Mouse (Mus musculus): ENCODE data around the gene Extl1.

Extl1 gene

GRCm38 (mm10) chr4:134314081-134314655 is 69.5 kb downstream of the Extl1 start:
- DNase-seq (ENCODE audit: low spot score in 2 of 2): no peak

DNA sequence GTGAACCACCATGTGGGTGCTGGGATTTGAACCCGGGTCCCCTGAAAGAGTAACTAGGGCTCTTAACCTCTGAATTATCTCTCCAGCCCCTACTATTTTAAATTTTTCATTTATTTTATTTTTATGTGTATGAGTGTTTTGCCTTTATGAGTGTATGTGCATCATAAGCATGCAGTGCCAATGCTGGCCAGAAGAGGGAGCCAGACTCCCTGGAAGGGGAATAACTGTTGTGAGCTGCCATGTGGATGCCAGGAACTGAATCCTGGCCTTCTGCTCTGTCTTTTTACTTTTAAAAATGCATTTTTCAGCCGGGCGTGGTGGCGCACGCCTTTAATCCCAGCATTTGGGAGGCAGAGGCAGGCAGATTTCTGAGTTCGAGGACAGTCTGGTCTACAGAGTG is 70.7 kb downstream of the Extl1 start:
- DNase-seq (ENCODE audit: low spot score in 2 of 2): no peak

GRCm38 (mm10) chr4:134312341-134312740 is 71.3 kb downstream of the Extl1 start:
- DNase-seq (ENCODE audit: low spot score in 2 of 2): no peak

- no peak for DNase-seq (ENCODE audit: low spot score in 2 of 2)
Measured at GRCm38 (mm10) chr4:134311784-134312183, 71.9 kb downstream of the Extl1 start.

GRCm38 (mm10) chr4:134310656-134311055 is 73.0 kb downstream of the Extl1 start:
- DNase-seq (ENCODE audit: low spot score in 2 of 2): no peak

DNA sequence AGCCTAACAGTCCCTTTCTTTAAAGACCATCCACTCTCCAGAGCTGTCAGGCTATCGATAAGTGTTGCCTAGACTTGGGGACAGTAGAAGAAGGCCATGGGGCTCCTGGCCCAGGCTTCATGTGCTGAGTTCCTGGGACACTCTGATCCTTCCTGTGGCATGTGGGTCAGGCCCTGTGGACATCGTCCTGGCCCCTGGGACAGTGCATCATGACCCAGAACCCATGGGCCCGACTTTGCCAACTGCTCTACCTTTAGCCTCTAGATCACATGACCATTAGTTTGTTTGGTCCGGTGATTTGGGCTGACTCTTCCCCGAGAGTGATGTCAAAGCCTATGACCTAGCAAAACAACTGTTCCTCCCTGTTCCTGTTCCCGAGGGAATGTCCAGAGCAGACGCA is 73.5 kb downstream of the Extl1 start:
- DNase-seq (ENCODE audit: low spot score in 2 of 2): no peak

DNA sequence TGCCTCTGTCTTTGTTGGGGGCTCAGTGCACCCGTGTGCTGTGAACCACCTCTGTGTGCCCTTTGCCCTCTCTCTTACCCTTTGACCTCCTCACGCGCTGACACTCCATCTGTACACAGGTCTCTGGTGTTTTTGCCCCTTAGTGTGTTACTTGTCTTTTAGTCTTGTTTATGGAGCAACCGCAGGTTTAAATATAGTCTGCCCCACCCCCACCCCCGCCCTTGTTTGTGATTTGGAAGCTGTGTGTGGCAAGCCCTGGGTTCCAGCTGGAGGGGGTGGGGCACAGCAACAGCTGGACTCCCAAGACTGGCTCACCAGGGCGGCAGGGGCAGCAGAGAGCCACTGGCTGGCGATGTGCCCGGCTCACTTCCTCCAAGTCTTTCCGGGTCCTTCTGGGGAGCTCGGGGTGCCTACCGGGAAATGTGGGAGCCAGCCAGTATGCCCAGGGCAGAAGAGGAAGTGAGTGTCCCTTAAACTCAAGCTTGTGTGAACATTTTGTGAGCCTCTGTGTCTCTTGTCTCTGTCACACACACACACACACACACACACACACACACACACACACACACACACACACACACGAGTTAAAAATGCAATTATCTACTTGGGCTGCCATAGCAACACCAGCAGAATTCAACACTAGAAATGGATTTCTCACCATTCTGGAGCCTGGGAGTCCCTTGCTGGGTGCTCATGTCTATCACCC is 76.1 kb downstream of the Extl1 start:
- DNase-seq (ENCODE audit: low spot score in 2 of 2): peak in 1 of 2 experiments; percentile 29

GRCm38 (mm10) chr4:134306963-134307362 is 76.7 kb downstream of the Extl1 start:
- no peak for DNase-seq (ENCODE audit: low spot score in 2 of 2)
